Mouse (Mus musculus): ENCODE results near the gene Endod1. TPM values are rescaled to one million over a fixed set of nuclear protein-coding genes. Genes with fewer than 3 reads are reported as not detected.

The Endod1 gene
- polyA plus RNA-seq, 1 experiment from 2014 or later = 7.5 TPM

DNA sequence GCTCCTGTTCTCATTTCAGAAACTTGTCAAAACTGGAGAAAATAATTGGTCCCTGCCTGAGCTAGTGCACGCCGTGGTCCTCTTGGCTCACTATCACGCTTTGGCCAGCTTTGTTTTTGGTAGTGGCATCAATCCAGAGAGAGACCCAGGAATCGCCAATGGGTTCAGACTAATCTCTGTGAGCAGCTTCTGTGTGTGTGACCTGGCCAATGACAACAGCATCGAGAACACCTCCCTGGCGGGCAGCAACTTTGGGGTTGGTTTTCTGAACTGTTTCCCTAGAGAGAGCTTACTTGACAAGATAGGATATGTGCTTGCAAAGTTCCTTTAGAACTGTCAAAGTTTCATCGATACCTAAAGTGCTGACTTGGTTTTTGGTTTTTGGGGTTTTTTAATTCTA, 66.8 kb downstream of the Endod1 start:
- Histone ChIP-seq H3K27ac (ENCODE audit: low read depth, low read length) (no peak overlapping the region), H3K36me3 (ENCODE audit: control insufficient read depth, insufficient read depth, low read length) (peaks cover 3% of the 10 kb centered on the region)
- DNase-seq (ENCODE audit: low spot score) = no peak

DNA sequence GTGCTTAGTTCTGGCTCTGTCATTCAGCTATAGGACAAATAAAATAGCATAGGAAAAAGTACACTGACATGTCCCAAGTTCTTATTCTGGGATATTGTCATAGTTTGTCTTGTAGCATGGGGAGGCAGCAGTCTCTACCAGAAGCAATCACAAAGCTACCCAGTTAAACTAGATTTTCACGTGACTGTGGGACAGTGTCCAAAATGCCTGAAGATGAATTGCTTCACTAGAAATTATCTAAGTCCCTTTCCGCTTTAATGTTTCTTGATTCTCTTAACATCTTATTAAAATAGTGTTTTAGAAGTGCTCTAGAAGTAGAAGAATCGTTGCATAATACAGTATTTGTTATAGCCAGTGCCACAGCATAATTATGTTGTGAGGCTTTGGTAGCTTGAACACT, 67.3 kb downstream of the Endod1 start:
- H3K36me3 ChIP-seq (ENCODE audit: control insufficient read depth, insufficient read depth, low read length) = peaks cover 3% of the 10 kb centered on the region

More for the DNA sequence above, 66.8 kb downstream of the Endod1 start:
- no peak overlapping the region for H3K4me3 ChIP-seq (ENCODE audit: low read depth, low read length)
- H3K4me1 ChIP-seq (ENCODE audit: control insufficient read depth, insufficient read depth, low read length) = no peaks in the 10 kb centered on the region
- no peaks in the 10 kb centered on the region for H3K9me3 ChIP-seq (ENCODE audit: control insufficient read depth, low read length)
- no peak overlapping the region for H3K4me2 ChIP-seq (ENCODE audit: low read depth)
- WGBS = 91% methylated on average over 7 of the region's 7 CpGs
- H3K9ac ChIP-seq (ENCODE audit: low read length) = no peak overlapping the region
- no peak for ATAC-seq (ENCODE audit: insufficient read depth, low FRiP score, low TSS enrichment)
- H3K27me3 ChIP-seq (ENCODE audit: control insufficient read depth, insufficient read depth, low read length) = no peaks in the 10 kb centered on the region

DNA sequence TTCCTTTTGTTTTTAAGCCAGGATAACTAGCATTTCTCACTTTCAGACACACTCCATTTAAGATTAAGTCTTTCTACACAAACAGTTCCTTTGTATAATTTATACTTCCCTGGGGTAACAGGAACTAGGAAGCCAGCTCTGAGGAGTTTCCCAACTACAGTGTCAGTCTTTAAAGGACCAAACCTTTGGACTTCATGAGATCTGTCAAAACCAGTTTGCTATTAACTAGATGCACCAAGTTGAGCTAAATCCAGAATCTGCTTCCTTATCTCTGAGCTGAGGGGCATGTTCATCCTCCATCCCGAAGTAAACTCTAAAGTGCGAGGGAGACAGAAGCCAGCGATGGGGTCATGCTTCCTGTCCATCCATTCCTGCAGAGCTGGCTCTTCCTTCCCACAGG, 74.0 kb downstream of the Endod1 start:
- H3K9ac ChIP-seq (ENCODE audit: low read length) = no peak overlapping the region
- no peak overlapping the region for H3K4me3 ChIP-seq (ENCODE audit: low read depth, low read length)
- peaks cover 3% of the 10 kb centered on the region; the same call in 1 of the 2 replicates for H3K36me3 ChIP-seq (ENCODE audit: control insufficient read depth, insufficient read depth, low read length)
- 92% methylated on average over 3 of the region's 3 CpGs for WGBS
- H3K4me2 ChIP-seq (ENCODE audit: low read depth) = no peak overlapping the region
- no peaks in the 10 kb centered on the region for H3K27me3 ChIP-seq (ENCODE audit: control insufficient read depth, insufficient read depth, low read length)
- H3K27ac ChIP-seq (ENCODE audit: low read depth, low read length) = no peak overlapping the region
- DNase-seq (ENCODE audit: low spot score) (no peak), ATAC-seq (ENCODE audit: insufficient read depth, low FRiP score, low TSS enrichment) (no peak)
- no peaks in the 10 kb centered on the region for H3K4me1 ChIP-seq (ENCODE audit: control insufficient read depth, insufficient read depth, low read length)
- H3K9me3 ChIP-seq (ENCODE audit: control insufficient read depth, low read length) = no peaks in the 10 kb centered on the region

More for the DNA sequence above, 67.3 kb downstream of the Endod1 start:
- H3K9ac ChIP-seq (ENCODE audit: low read length) = no peak overlapping the region
- H3K27me3 ChIP-seq (ENCODE audit: control insufficient read depth, insufficient read depth, low read length) = no peaks in the 10 kb centered on the region
- H3K4me1 ChIP-seq (ENCODE audit: control insufficient read depth, insufficient read depth, low read length) = no peaks in the 10 kb centered on the region
- H3K4me3 ChIP-seq (ENCODE audit: low read depth, low read length) = no peak overlapping the region
- 92% methylated on average over 3 of the region's 3 CpGs for WGBS
- H3K9me3 ChIP-seq (ENCODE audit: control insufficient read depth, low read length) = no peaks in the 10 kb centered on the region
- H3K27ac ChIP-seq (ENCODE audit: low read depth, low read length) = no peak overlapping the region
- DNase-seq (ENCODE audit: low spot score) (no peak), ATAC-seq (ENCODE audit: insufficient read depth, low FRiP score, low TSS enrichment) (no peak)
- no peak overlapping the region for H3K4me2 ChIP-seq (ENCODE audit: low read depth)

DNA sequence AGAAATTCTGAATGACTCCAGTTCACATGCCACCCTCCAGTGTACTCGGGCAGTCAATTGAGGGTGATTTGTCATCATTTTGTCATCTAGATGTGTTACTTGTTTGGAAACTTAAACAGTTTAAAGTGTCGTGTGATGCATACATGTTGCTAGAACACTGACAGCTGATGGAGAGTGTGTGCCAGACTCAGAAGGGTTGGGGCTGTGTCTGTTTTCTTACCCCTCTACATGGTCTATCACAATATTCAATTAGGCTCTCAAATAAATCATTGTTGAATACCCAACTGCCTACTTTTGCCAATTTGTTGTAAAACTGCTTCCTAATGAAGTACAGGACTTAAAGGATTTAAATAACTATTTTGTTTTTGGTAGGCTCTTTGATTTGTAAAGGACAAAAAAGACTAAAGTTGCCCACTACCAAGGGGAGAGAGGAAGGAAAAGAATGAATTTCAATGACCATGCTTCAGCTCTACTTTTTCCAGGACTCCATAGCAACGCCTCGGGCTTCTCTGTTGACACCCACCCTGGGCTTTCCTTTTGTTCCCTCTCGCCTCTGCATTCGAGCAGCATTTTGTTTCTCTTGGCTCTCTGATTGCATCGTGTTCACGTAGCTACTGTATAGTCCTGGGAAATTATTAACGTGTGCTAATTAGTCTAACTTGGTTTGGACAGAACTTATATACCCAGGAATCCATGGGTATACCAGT, 76.9 kb downstream of the Endod1 start:
- 52% methylated on average over 9 of the region's 9 CpGs for WGBS
- Histone ChIP-seq H3K9ac (ENCODE audit: low read length) (no peak overlapping the region), H3K27ac (ENCODE audit: low read depth, low read length) (no peak overlapping the region), H3K9me3 (ENCODE audit: control insufficient read depth, low read length) (no peaks in the 10 kb centered on the region), H3K4me1 (ENCODE audit: control insufficient read depth, insufficient read depth, low read length) (no peaks in the 10 kb centered on the region), H3K36me3 (ENCODE audit: control insufficient read depth, insufficient read depth, low read length) (no peaks in the 10 kb centered on the region), H3K4me3 (ENCODE audit: low read depth, low read length) (no peak overlapping the region), H3K27me3 (ENCODE audit: control insufficient read depth, insufficient read depth, low read length) (no peaks in the 10 kb centered on the region), H3K4me2 (ENCODE audit: low read depth) (no peak overlapping the region)
- DNase-seq (ENCODE audit: low spot score) = no peak
- peak; percentile 55; the same call in 1 of the 2 replicates for ATAC-seq (ENCODE audit: insufficient read depth, low FRiP score, low TSS enrichment)

Other genes starting within 250 kb of the Endod1 start
- 17.2 and 21.0 TPM in 2 replicates for gene Sesn3, start 106.4 kb downstream of the Endod1 start, polyA plus RNA-seq (2014; fragmentation: Nextera tagmentation; extraction: Ambion mirVana)
- gene Kdm4d, start 119.0 kb upstream of the Endod1 start, polyA plus RNA-seq (2014; fragmentation: Nextera tagmentation; extraction: Ambion mirVana) = 0.15 and 0.28 TPM in 2 replicates
- gene Cwc15, start 119.1 kb upstream of the Endod1 start, polyA plus RNA-seq (2014; fragmentation: Nextera tagmentation; extraction: Ambion mirVana) = 180 and 191 TPM in 2 replicates

Measured in neural tube, embryonic 11.5 days (tissue).